Mouse (Mus musculus): ENCODE measurements around the gene Psmb4. TPM values are rescaled to one million over a fixed set of nuclear protein-coding genes. Genes with fewer than 3 reads are reported as not detected.
"Not testable (repeated sequence)": the region's sequence is repeated elsewhere in the genome, so short reads cannot be mapped to it uniquely, and the experiment has no call there.

Gene Psmb4
- total and polyA plus RNA-seq, 2 experiments from 2014 or later: 274 to 302 TPM

GRCm38 (mm10) chr3:94915903-94916741 is 29.4 kb upstream of the Psmb4 start:
- no peaks in the 10 kb centered on the region for H3K27me3 ChIP-seq (ENCODE audit: control insufficient read depth, insufficient read depth, low read length)
- TF ChIP-seq CTCF (IDR thresholded peaks at IDR 0.05; ENCODE audit: low read depth) (no peak), EP300 (IDR thresholded peaks at IDR 0.05; ENCODE audit: low read depth) (no peak)
- no peaks in the 10 kb centered on the region for H3K36me3 ChIP-seq (replicated peaks; ENCODE audit: control insufficient read depth, insufficient read depth, low read length)
- H3K9me3 ChIP-seq (replicated peaks; ENCODE audit: control insufficient read depth, low read length): no peaks in the 10 kb centered on the region
- DNase-seq (ENCODE audit: low spot score): no peak
- no peak for ATAC-seq (ENCODE audit: insufficient read depth, low read depth)
- no peak overlapping the region for H3K9ac ChIP-seq (replicated peaks; ENCODE audit: low read depth, low read length)
- H3K4me2 ChIP-seq (ENCODE audit: low read depth, low read length): no peak overlapping the region
- 75% methylated on average over 7 of the region's 7 CpGs for WGBS
- peaks cover 5% of the 10 kb centered on the region; the same call in 1 of the 2 replicates for H3K4me1 ChIP-seq (ENCODE audit: control insufficient read depth, insufficient read depth)
- no peak overlapping the region for H3K27ac ChIP-seq (ENCODE audit: low read depth)
- H3K4me3 ChIP-seq (ENCODE audit: low read depth, low read length): no peak overlapping the region

- ATAC-seq (ENCODE audit: insufficient read depth, low read depth): peak; percentile 82
- Histone ChIP-seq H3K9ac (replicated peaks; ENCODE audit: low read depth, low read length) (no peak overlapping the region), H3K4me2 (ENCODE audit: low read depth, low read length) (no peak overlapping the region), H3K9me3 (replicated peaks; ENCODE audit: control insufficient read depth, low read length) (no peaks in the 10 kb centered on the region), H3K27ac (ENCODE audit: low read depth) (0 out of 2 replicates have a peak overlapping the region, but pooled peaks have one; percentile 31), H3K36me3 (replicated peaks; ENCODE audit: control insufficient read depth, insufficient read depth, low read length) (no peaks in the 10 kb centered on the region), H3K27me3 (ENCODE audit: control insufficient read depth, insufficient read depth, low read length) (no peaks in the 10 kb centered on the region), H3K4me3 (ENCODE audit: low read depth, low read length) (no peak overlapping the region), H3K4me1 (ENCODE audit: control insufficient read depth, insufficient read depth) (peaks cover 5% of the 10 kb centered on the region; the same call in 1 of the 2 replicates)
- 45% methylated on average over 5 of the region's 5 CpGs for WGBS
- TF ChIP-seq CTCF (IDR thresholded peaks at IDR 0.05; ENCODE audit: low read depth): no peak
- no peak; the same call in 1 of the 2 replicates for TF ChIP-seq EP300 (IDR thresholded peaks at IDR 0.05; ENCODE audit: low read depth)
- peak; percentile 64 for DNase-seq (ENCODE audit: low spot score)
Observed at GRCm38 (mm10) chr3:94913801-94914200, 27.0 kb upstream of the Psmb4 start.

- no peak overlapping the region for H3K4me2 ChIP-seq (ENCODE audit: low read depth, low read length)
- no peak for DNase-seq (ENCODE audit: low spot score)
- H3K4me1 ChIP-seq (ENCODE audit: control insufficient read depth, insufficient read depth): peaks cover 5% of the 10 kb centered on the region; the same call in 1 of the 2 replicates
- no peak overlapping the region for H3K9ac ChIP-seq (replicated peaks; ENCODE audit: low read depth, low read length)
- 67% methylated on average over 2 of the region's 2 CpGs for WGBS
- no peaks in the 10 kb centered on the region for H3K9me3 ChIP-seq (replicated peaks; ENCODE audit: control insufficient read depth, low read length)
- no peak overlapping the region for H3K27ac ChIP-seq (ENCODE audit: low read depth)
- H3K27me3 ChIP-seq (ENCODE audit: control insufficient read depth, insufficient read depth, low read length): no peaks in the 10 kb centered on the region
- ATAC-seq (ENCODE audit: insufficient read depth, low read depth): no peak
- TF ChIP-seq CTCF (IDR thresholded peaks at IDR 0.05; ENCODE audit: low read depth) (no peak), EP300 (IDR thresholded peaks at IDR 0.05; ENCODE audit: low read depth) (no peak)
- H3K36me3 ChIP-seq (replicated peaks; ENCODE audit: control insufficient read depth, insufficient read depth, low read length): no peaks in the 10 kb centered on the region
- no peak overlapping the region for H3K4me3 ChIP-seq (ENCODE audit: low read depth, low read length)
Observed at GRCm38 (mm10) chr3:94911050-94911693, 24.4 kb upstream of the Psmb4 start.

GRCm38 (mm10) chr3:94906482-94906881 is 19.7 kb upstream of the Psmb4 start:
- 40% methylated on average over 1 of the region's 1 CpGs for WGBS
- no peak overlapping the region for H3K9ac ChIP-seq (replicated peaks; ENCODE audit: low read depth, low read length)

GRCm38 (mm10) chr3:94904759-94905158 is 18.0 kb upstream of the Psmb4 start:
- 50% methylated on average over 3 of the region's 3 CpGs for WGBS
- not testable (repeated sequence) for ATAC-seq (ENCODE audit: insufficient read depth, low read depth)

More at GRCm38 (mm10) chr3:94906482-94906881, 19.7 kb upstream of the Psmb4 start:
- Histone ChIP-seq H3K27ac (ENCODE audit: low read depth) (no peak overlapping the region), H3K4me2 (ENCODE audit: low read depth, low read length) (no peak overlapping the region), H3K4me3 (ENCODE audit: low read depth, low read length) (no peak overlapping the region), H3K9me3 (replicated peaks; ENCODE audit: control insufficient read depth, low read length) (no peaks in the 10 kb centered on the region), H3K4me1 (ENCODE audit: control insufficient read depth, insufficient read depth) (no peaks in the 10 kb centered on the region), H3K36me3 (replicated peaks; ENCODE audit: control insufficient read depth, insufficient read depth, low read length) (no peaks in the 10 kb centered on the region), H3K27me3 (ENCODE audit: control insufficient read depth, insufficient read depth, low read length) (no peaks in the 10 kb centered on the region)
- DNase-seq (ENCODE audit: low spot score) (no peak), ATAC-seq (ENCODE audit: insufficient read depth, low read depth) (no peak)
- TF ChIP-seq EP300 (IDR thresholded peaks at IDR 0.05; ENCODE audit: low read depth) (no peak), CTCF (IDR thresholded peaks at IDR 0.05; ENCODE audit: low read depth) (no peak)

More at GRCm38 (mm10) chr3:94904759-94905158, 18.0 kb upstream of the Psmb4 start:
- H3K4me2 ChIP-seq (ENCODE audit: low read depth, low read length); DNase-seq (ENCODE audit: low spot score); H3K4me3 ChIP-seq (ENCODE audit: low read depth, low read length); H3K36me3 ChIP-seq (replicated peaks; ENCODE audit: control insufficient read depth, insufficient read depth, low read length); H3K27ac ChIP-seq (ENCODE audit: low read depth); H3K9ac ChIP-seq (replicated peaks; ENCODE audit: low read depth, low read length); H3K27me3 ChIP-seq (ENCODE audit: control insufficient read depth, insufficient read depth, low read length); H3K9me3 ChIP-seq (replicated peaks; ENCODE audit: control insufficient read depth, low read length); H3K4me1 ChIP-seq (ENCODE audit: control insufficient read depth, insufficient read depth): not testable (repeated sequence)

Measured in heart, postnatal 0 days (tissue).